Mouse (Mus musculus): ENCODE measurements around the gene E130309D02Rik. TPM values are rescaled to one million over a fixed set of nuclear protein-coding genes. Genes with fewer than 3 reads are reported as not detected.

Gene E130309D02Rik
- polyA plus RNA-seq, 1 experiment from 2014 or later, result 19.9 TPM

GRCm38 (mm10) chr5:143346367-143346766, 31.2 kb upstream of the E130309D02Rik start:
- ATAC-seq (replicated peaks; ENCODE audit: insufficient number of reproducible peaks, low FRiP score, low TSS enrichment), result no peak
- H3K9ac ChIP-seq (ENCODE audit: low read depth, low read length), result no peak overlapping the region
- peaks cover 3% of the 10 kb centered on the region; the same call in 1 of the 2 replicates for H3K9me3 ChIP-seq (replicated peaks; ENCODE audit: control insufficient read depth, low read length)
- no peak overlapping the region for H3K4me2 ChIP-seq
- H3K4me1 ChIP-seq (ENCODE audit: control insufficient read depth, insufficient read depth, low read length), result no peaks in the 10 kb centered on the region
- no peaks in the 10 kb centered on the region for H3K36me3 ChIP-seq (ENCODE audit: control insufficient read depth, insufficient read depth, low read length)
- H3K27ac ChIP-seq (ENCODE audit: low read depth, low read length), result no peak overlapping the region
- H3K27me3 ChIP-seq (ENCODE audit: control insufficient read depth, insufficient read depth, low read length), result no peaks in the 10 kb centered on the region
- H3K4me3 ChIP-seq (ENCODE audit: low read depth, low read length), result no peak overlapping the region
- WGBS (ENCODE audit: insufficient replicate concordance), result 75% methylated on average over 8 of the region's 8 CpGs

- H3K4me1 ChIP-seq (ENCODE audit: control insufficient read depth, insufficient read depth, low read length), result no peaks in the 10 kb centered on the region
- H3K4me3 ChIP-seq (ENCODE audit: low read depth, low read length), result no peak overlapping the region
- peaks cover 5% of the 10 kb centered on the region; the same call in 1 of the 2 replicates for H3K27me3 ChIP-seq (ENCODE audit: control insufficient read depth, insufficient read depth, low read length)
- no peak overlapping the region for H3K9ac ChIP-seq (ENCODE audit: low read depth, low read length)
- no peak overlapping the region for H3K4me2 ChIP-seq
- no peak for ATAC-seq (replicated peaks; ENCODE audit: insufficient number of reproducible peaks, low FRiP score, low TSS enrichment)
- H3K9me3 ChIP-seq (replicated peaks; ENCODE audit: control insufficient read depth, low read length), result no peaks in the 10 kb centered on the region
- no peak overlapping the region for H3K27ac ChIP-seq (ENCODE audit: low read depth, low read length)
- H3K36me3 ChIP-seq (ENCODE audit: control insufficient read depth, insufficient read depth, low read length), result no peaks in the 10 kb centered on the region
- WGBS (ENCODE audit: insufficient replicate concordance), result 49% methylated on average over 6 of the region's 6 CpGs
These were observed 24.4 kb upstream of the E130309D02Rik start for GRCm38 (mm10) chr5:143339603-143340002.

GRCm38 (mm10) chr5:143336559-143336958, 21.4 kb upstream of the E130309D02Rik start:
- Histone ChIP-seq H3K4me1 (ENCODE audit: control insufficient read depth, insufficient read depth, low read length) (no peaks in the 10 kb centered on the region), H3K9ac (ENCODE audit: low read depth, low read length) (no peak overlapping the region), H3K9me3 (replicated peaks; ENCODE audit: control insufficient read depth, low read length) (no peaks in the 10 kb centered on the region), H3K4me2 (no peak overlapping the region), H3K36me3 (ENCODE audit: control insufficient read depth, insufficient read depth, low read length) (no peaks in the 10 kb centered on the region), H3K27ac (ENCODE audit: low read depth, low read length) (no peak overlapping the region), H3K27me3 (ENCODE audit: control insufficient read depth, insufficient read depth, low read length) (peaks cover 5% of the 10 kb centered on the region; the same call in 1 of the 2 replicates), H3K4me3 (ENCODE audit: low read depth, low read length) (no peak overlapping the region)
- ATAC-seq (replicated peaks; ENCODE audit: insufficient number of reproducible peaks, low FRiP score, low TSS enrichment), result no peak
- WGBS (ENCODE audit: insufficient replicate concordance), result 58% methylated on average over 6 of the region's 6 CpGs

- 71% methylated on average over 7 of the region's 7 CpGs for WGBS (ENCODE audit: insufficient replicate concordance)
- no peak overlapping the region for H3K4me2 ChIP-seq
- no peaks in the 10 kb centered on the region for H3K36me3 ChIP-seq (ENCODE audit: control insufficient read depth, insufficient read depth, low read length)
- peaks cover 5% of the 10 kb centered on the region; the same call in 1 of the 2 replicates for H3K27me3 ChIP-seq (ENCODE audit: control insufficient read depth, insufficient read depth, low read length)
- peaks cover 2% of the 10 kb centered on the region; the same call in 1 of the 2 replicates for H3K4me1 ChIP-seq (ENCODE audit: control insufficient read depth, insufficient read depth, low read length)
- no peak overlapping the region for H3K27ac ChIP-seq (ENCODE audit: low read depth, low read length)
- no peak overlapping the region for H3K4me3 ChIP-seq (ENCODE audit: low read depth, low read length)
- H3K9me3 ChIP-seq (replicated peaks; ENCODE audit: control insufficient read depth, low read length), result no peaks in the 10 kb centered on the region
- no peak overlapping the region for H3K9ac ChIP-seq (ENCODE audit: low read depth, low read length)
- ATAC-seq (replicated peaks; ENCODE audit: insufficient number of reproducible peaks, low FRiP score, low TSS enrichment), result no peak
These were observed 19.9 kb upstream of the E130309D02Rik start for GRCm38 (mm10) chr5:143335089-143335460.

- H3K27me3 ChIP-seq (ENCODE audit: control insufficient read depth, insufficient read depth, low read length), result peaks cover 5% of the 10 kb centered on the region; the same call in 1 of the 2 replicates
- H3K9ac ChIP-seq (ENCODE audit: low read depth, low read length), result no peak overlapping the region
- H3K27ac ChIP-seq (ENCODE audit: low read depth, low read length), result no peak overlapping the region
- H3K36me3 ChIP-seq (ENCODE audit: control insufficient read depth, insufficient read depth, low read length), result no peaks in the 10 kb centered on the region
- H3K4me3 ChIP-seq (ENCODE audit: low read depth, low read length), result no peak overlapping the region
- H3K4me1 ChIP-seq (ENCODE audit: control insufficient read depth, insufficient read depth, low read length), result peaks cover 7% of the 10 kb centered on the region
- H3K4me2 ChIP-seq, result no peak overlapping the region
- no peak for ATAC-seq (replicated peaks; ENCODE audit: insufficient number of reproducible peaks, low FRiP score, low TSS enrichment)
- 68% methylated on average over 14 of the region's 14 CpGs for WGBS (ENCODE audit: insufficient replicate concordance)
- H3K9me3 ChIP-seq (replicated peaks; ENCODE audit: control insufficient read depth, low read length), result no peaks in the 10 kb centered on the region
These were observed 19.4 kb upstream of the E130309D02Rik start for GRCm38 (mm10) chr5:143334418-143335088.

- H3K4me1 ChIP-seq (ENCODE audit: control insufficient read depth, insufficient read depth, low read length), result peaks cover 7% of the 10 kb centered on the region
- H3K36me3 ChIP-seq (ENCODE audit: control insufficient read depth, insufficient read depth, low read length), result no peaks in the 10 kb centered on the region
- no peak overlapping the region; the same call in 1 of the 2 replicates for H3K4me2 ChIP-seq
- no peak overlapping the region for H3K27ac ChIP-seq (ENCODE audit: low read depth, low read length)
- H3K4me3 ChIP-seq (ENCODE audit: low read depth, low read length), result no peak overlapping the region
- no peak for ATAC-seq (replicated peaks; ENCODE audit: insufficient number of reproducible peaks, low FRiP score, low TSS enrichment)
- H3K9me3 ChIP-seq (replicated peaks; ENCODE audit: control insufficient read depth, low read length), result no peaks in the 10 kb centered on the region
- H3K27me3 ChIP-seq (ENCODE audit: control insufficient read depth, insufficient read depth, low read length), result peaks cover 5% of the 10 kb centered on the region; the same call in 1 of the 2 replicates
- no peak overlapping the region for H3K9ac ChIP-seq (ENCODE audit: low read depth, low read length)
- WGBS (ENCODE audit: insufficient replicate concordance), result 11% methylated on average over 5 of the region's 5 CpGs
These were observed 18.7 kb upstream of the E130309D02Rik start for GRCm38 (mm10) chr5:143333872-143334271.

GRCm38 (mm10) chr5:143328690-143329495, 13.7 kb upstream of the E130309D02Rik start, which contains the start of gene Zdhhc4:
Gene Zdhhc4 (minus strand): TSS chr5:143329256.
- H3K27ac ChIP-seq (ENCODE audit: low read depth, low read length), result peak within 1 kb of the TSS; percentile 22; the same call in 1 of the 2 replicates

GRCm38 (mm10) chr5:143317288-143317610, 2.1 kb upstream of the E130309D02Rik start:
- Histone ChIP-seq H3K36me3 (ENCODE audit: control insufficient read depth, insufficient read depth, low read length) (peaks cover 17% of the 10 kb centered on the region), H3K4me2 (no peak overlapping the region), H3K27ac (ENCODE audit: low read depth, low read length) (no peak overlapping the region), H3K4me3 (ENCODE audit: low read depth, low read length) (no peak overlapping the region), H3K9me3 (replicated peaks; ENCODE audit: control insufficient read depth, low read length) (no peaks in the 10 kb centered on the region), H3K9ac (ENCODE audit: low read depth, low read length) (no peak overlapping the region), H3K4me1 (ENCODE audit: control insufficient read depth, insufficient read depth, low read length) (peaks cover 13% of the 10 kb centered on the region), H3K27me3 (ENCODE audit: control insufficient read depth, insufficient read depth, low read length) (no peaks in the 10 kb centered on the region)
- no peak for ATAC-seq (replicated peaks; ENCODE audit: insufficient number of reproducible peaks, low FRiP score, low TSS enrichment)
- 89% methylated on average over 8 of the region's 8 CpGs for WGBS (ENCODE audit: insufficient replicate concordance)

More at GRCm38 (mm10) chr5:143328690-143329495, 13.7 kb upstream of the E130309D02Rik start, which contains the start of gene Zdhhc4:
- 0 out of 2 replicates have a peak, but pooled peaks have one; percentile 57 for ATAC-seq (replicated peaks; ENCODE audit: insufficient number of reproducible peaks, low FRiP score, low TSS enrichment)
- peaks cover 1% of the 10 kb centered on the region for H3K36me3 ChIP-seq (ENCODE audit: control insufficient read depth, insufficient read depth, low read length)
- H3K9me3 ChIP-seq (replicated peaks; ENCODE audit: control insufficient read depth, low read length), result no peaks in the 10 kb centered on the region
- H3K4me2 ChIP-seq, result peak within 1 kb of the TSS; percentile 81
- H3K27me3 ChIP-seq (ENCODE audit: control insufficient read depth, insufficient read depth, low read length), result no peaks in the 10 kb centered on the region
- peak within 1 kb of the TSS; percentile 93 for H3K9ac ChIP-seq (ENCODE audit: low read depth, low read length)
- H3K4me1 ChIP-seq (ENCODE audit: control insufficient read depth, insufficient read depth, low read length), result peaks cover 14% of the 10 kb centered on the region
- peak within 1 kb of the TSS; percentile 98 for H3K4me3 ChIP-seq (ENCODE audit: low read depth, low read length)
- under 1% methylated on average over 57 of the region's 57 CpGs for WGBS (ENCODE audit: insufficient replicate concordance)
